Mouse (Mus musculus) embryonic fibroblast, embryonic 13.5 days (primary cell): Measurements from ENCODE around the gene Uevld. TPM values are rescaled to one million over a fixed set of nuclear protein-coding genes. Genes with fewer than 3 reads are reported as not detected.
A peak's percentile ranks its signal among the peaks of the same experiment; 100 is the strongest.

Source experiments
- H3K27ac ChIP-seq: 2 replicates; pipeline ENCODE4 v1.5.1; 2012; ENCODE audit warnings: low read length, control low read depth, inconsistent platforms; ENCODE audit not compliant: insufficient read depth
- H3K4me1 ChIP-seq: 2 replicates; pipeline ENCODE4 v1.6.1; 2011; ENCODE audit warnings: low read length; ENCODE audit not compliant: control insufficient read depth, insufficient read depth
- H3K4me3 ChIP-seq: 2 replicates; pipeline ENCODE4 v1.5.1; 2011; ENCODE audit warnings: mild to moderate bottlenecking, control low read depth, low read length; ENCODE audit not compliant: insufficient read depth
- CTCF ChIP-seq: IDR thresholded peaks from 2 replicates; pipeline ENCODE4 v1.5.1; 2011; ENCODE audit warnings: mild to moderate bottlenecking, control low read depth, low read length, moderate library complexity, borderline replicate concordance; ENCODE audit not compliant: insufficient read depth
- POLR2A ChIP-seq: IDR thresholded peaks from 2 replicates; pipeline ENCODE4 v1.6.1; 2011; ENCODE audit warnings: low read depth, mild to moderate bottlenecking, control low read depth, low read length, moderate library complexity
- polyA plus RNA-seq: library from polyadenylated mRNA; stranded (reverse); fragments of >200 nt; gene quantifications from 2 replicates; pipeline ENCODE4 v1.2.4, GENCODE M21; 2011; ENCODE audit warnings: low read depth; ENCODE audit not compliant: missing spikeins, insufficient read length

Gene Uevld
- 23.6 and 24.8 TPM in 2 replicates for polyA plus RNA-seq

GRCm38 (mm10) chr7:46957831-46958691 is at the start of gene Uevld:
Uevld (minus strand) TSS chr7:46958527.
- peak; percentile 80 for TF ChIP-seq POLR2A
- no peak for TF ChIP-seq CTCF
- Histone ChIP-seq H3K4me1 (peaks cover 9% of the 10 kb centered on the region), H3K4me3 (peak within 1 kb of the TSS; percentile 93), H3K27ac (no peak within 1 kb of the TSS)

- peak overlapping the region; percentile 64 for H3K27ac ChIP-seq
- no peak for TF ChIP-seq POLR2A
- TF ChIP-seq CTCF: peak; percentile 29; the same call in 1 of the 2 replicates
Measured at GRCm38 (mm10) chr7:47007818-47008167, 49.5 kb upstream of the Uevld start.

GRCm38 (mm10) chr7:47007109-47007780 is 48.9 kb upstream of the Uevld start:
- Histone ChIP-seq H3K27ac (peak overlapping the region; percentile 64), H3K4me1 (peaks cover 9% of the 10 kb centered on the region; the same call in 1 of the 2 replicates), H3K4me3 (peak overlapping the region; percentile 77)
- no peak for TF ChIP-seq POLR2A
- TF ChIP-seq CTCF: no peak

More at GRCm38 (mm10) chr7:47007818-47008167, 49.5 kb upstream of the Uevld start:
- Histone ChIP-seq H3K4me1 (peaks cover 6% of the 10 kb centered on the region; the same call in 1 of the 2 replicates), H3K4me3 (peak overlapping the region; percentile 77)

- no peak for TF ChIP-seq POLR2A
- no peak for TF ChIP-seq CTCF
- peaks cover 20% of the 10 kb centered on the region for H3K4me1 ChIP-seq
- peak overlapping the region; percentile 46 for H3K27ac ChIP-seq
- no peak overlapping the region for H3K4me3 ChIP-seq
Measured at GRCm38 (mm10) chr7:47003411-47004115, 45.2 kb upstream of the Uevld start.

GRCm38 (mm10) chr7:47001900-47002275 is 43.6 kb upstream of the Uevld start:
- no peak overlapping the region for H3K4me3 ChIP-seq
- no peak overlapping the region for H3K27ac ChIP-seq
- TF ChIP-seq POLR2A (no peak), CTCF (no peak)
- peaks cover 20% of the 10 kb centered on the region for H3K4me1 ChIP-seq

- Histone ChIP-seq H3K27ac (no peak overlapping the region; the same call in 1 of the 2 replicates), H3K4me1 (peaks cover 20% of the 10 kb centered on the region), H3K4me3 (no peak overlapping the region)
- TF ChIP-seq CTCF (no peak), POLR2A (no peak)
Measured at GRCm38 (mm10) chr7:47001125-47001899, 43.0 kb upstream of the Uevld start.

GRCm38 (mm10) chr7:47000644-47000983 is 42.3 kb upstream of the Uevld start:
- H3K27ac ChIP-seq: no peak overlapping the region
- H3K4me1 ChIP-seq: peaks cover 19% of the 10 kb centered on the region
- TF ChIP-seq POLR2A: no peak
- TF ChIP-seq CTCF: no peak
- no peak overlapping the region for H3K4me3 ChIP-seq

- Histone ChIP-seq H3K4me1 (peaks cover 17% of the 10 kb centered on the region), H3K4me3 (no peak overlapping the region), H3K27ac (no peak overlapping the region)
- TF ChIP-seq CTCF (no peak), POLR2A (no peak)
Measured at GRCm38 (mm10) chr7:46999983-47000643, 41.8 kb upstream of the Uevld start.

- Histone ChIP-seq H3K4me1 (peaks cover 17% of the 10 kb centered on the region), H3K4me3 (no peak overlapping the region), H3K27ac (no peak overlapping the region)
- TF ChIP-seq CTCF (no peak), POLR2A (no peak)
Measured at GRCm38 (mm10) chr7:46998942-46999341, 40.6 kb upstream of the Uevld start.
